Mouse (Mus musculus): ENCODE measurements around the gene Tfb2m.

Gene Tfb2m

GRCm38 (mm10) chr1:179545768-179546550 is at the start of gene Tfb2m, which contains the start of gene Cnst:
Gene Tfb2m, minus strand, starts transcription at chr1:179546267.
Gene Cnst, plus strand, starts transcription at chr1:179546370.
- DNase-seq, result peak; percentile 99

- peak; percentile 56 to 57 for DNase-seq
Observed at GRCm38 (mm10) chr1:179592972-179593371, 46.9 kb upstream of the Tfb2m start.

- DNase-seq, result no peak
Observed at GRCm38 (mm10) chr1:179592143-179592542, 46.1 kb upstream of the Tfb2m start.

- DNase-seq, result no peak
Observed at GRCm38 (mm10) chr1:179591639-179592038, 45.6 kb upstream of the Tfb2m start.

GRCm38 (mm10) chr1:179588230-179588629 is 42.2 kb upstream of the Tfb2m start:
- DNase-seq, result no peak

- DNase-seq, result peak; percentile 19 to 64
Observed at GRCm38 (mm10) chr1:179586430-179587095, 40.5 kb upstream of the Tfb2m start.

- no peak for DNase-seq
Observed at GRCm38 (mm10) chr1:179585646-179586045, 39.6 kb upstream of the Tfb2m start.

- DNase-seq, result no peak
Observed at GRCm38 (mm10) chr1:179584220-179584619, 38.2 kb upstream of the Tfb2m start.

- DNase-seq, result no peak
Observed at GRCm38 (mm10) chr1:179583090-179583489, 37.0 kb upstream of the Tfb2m start.

GRCm38 (mm10) chr1:179582021-179582433 is 36.0 kb upstream of the Tfb2m start:
- peak; percentile 17 to 45 for DNase-seq

- DNase-seq, result no peak
Observed at GRCm38 (mm10) chr1:179581422-179581821, 35.4 kb upstream of the Tfb2m start.

- no peak for DNase-seq
Observed at GRCm38 (mm10) chr1:179580200-179580599, 34.1 kb upstream of the Tfb2m start.

- DNase-seq, result no peak
Observed at GRCm38 (mm10) chr1:179578625-179579024, 32.6 kb upstream of the Tfb2m start.

- no peak for DNase-seq
Observed at GRCm38 (mm10) chr1:179573650-179574206, 27.7 kb upstream of the Tfb2m start.

- DNase-seq, result no peak
Observed at GRCm38 (mm10) chr1:179571686-179572085, 25.6 kb upstream of the Tfb2m start.

- DNase-seq, result no peak
Observed at GRCm38 (mm10) chr1:179570482-179570881, 24.4 kb upstream of the Tfb2m start.

GRCm38 (mm10) chr1:179568690-179569398 is 22.8 kb upstream of the Tfb2m start:
- DNase-seq, result no peak

- peak in 1 of 2 experiments; percentile 33 for DNase-seq
Observed at GRCm38 (mm10) chr1:179567558-179567957, 21.5 kb upstream of the Tfb2m start.

GRCm38 (mm10) chr1:179563926-179564325 is 17.9 kb upstream of the Tfb2m start:
- DNase-seq, result peak; percentile 16 to 50

GRCm38 (mm10) chr1:179563211-179563610 is 17.1 kb upstream of the Tfb2m start:
- DNase-seq, result no peak

- no peak for DNase-seq
Observed at GRCm38 (mm10) chr1:179560845-179561430, 14.9 kb upstream of the Tfb2m start.

GRCm38 (mm10) chr1:179559446-179560194 is 13.6 kb upstream of the Tfb2m start:
- peak; percentile 19 to 38 for DNase-seq

All from kidney, postnatal 25 days (tissue).